Mouse (Mus musculus) cortical plate, adult 2 months (tissue): ENCODE results near the gene Mfap1b. TPM values are rescaled to one million over a fixed set of nuclear protein-coding genes. Genes with fewer than 3 reads are reported as not detected.
A peak's percentile ranks its signal among the peaks of the same experiment; 100 is the strongest.

Source experiments
- H3K27ac ChIP-seq: fragments of 200-500 bp; 2 replicates; pipeline ENCODE4 v1.5.1; 2012; ENCODE audit warnings: low read length, control low read depth, inconsistent platforms; ENCODE audit not compliant: insufficient read depth
- H3K4me1 ChIP-seq: fragments of 200-500 bp; 2 replicates; pipeline ENCODE4 v1.6.1; 2011; ENCODE audit warnings: low read length; ENCODE audit not compliant: control insufficient read depth, insufficient read depth
- H3K4me3 ChIP-seq: fragments of 200-500 bp; 2 replicates; pipeline ENCODE4 v1.5.1; 2011; ENCODE audit warnings: mild to moderate bottlenecking, low read length, control low read depth; ENCODE audit not compliant: insufficient read depth
- CTCF ChIP-seq: fragments of 200-500 bp; IDR thresholded peaks from 2 replicates; pipeline ENCODE4 v1.5.1; 2011; ENCODE audit warnings: mild to moderate bottlenecking, control low read depth, low read length; ENCODE audit not compliant: insufficient read depth; ENCODE audit errors: extremely low read depth
- POLR2A ChIP-seq: fragments of 200-500 bp; IDR thresholded peaks from 2 replicates; pipeline ENCODE4 v1.6.1; 2011; ENCODE audit warnings: mild to moderate bottlenecking, low read length, control low read depth; ENCODE audit not compliant: insufficient read depth; ENCODE audit errors: extremely low read depth
- polyA plus RNA-seq: library from polyadenylated mRNA; depleted of rRNA; stranded (reverse); fragments of >200 nt; gene quantifications from 2 replicates; pipeline ENCODE4 v1.2.3, GENCODE M21; 2012

The Mfap1b gene
- polyA plus RNA-seq, 1 experiment: 29.0 TPM

GRCm38 (mm10) chr2:121448136-121448535, 25.7 kb downstream of the Mfap1b start:
- TF ChIP-seq POLR2A: no peak
- TF ChIP-seq CTCF: peak; percentile 14; the same call in 1 of the 2 replicates
- Histone ChIP-seq H3K4me1 (peaks cover 1% of the 10 kb centered on the region; the same call in 1 of the 2 replicates), H3K4me3 (peak overlapping the region; percentile 64; the same call in 1 of the 2 replicates), H3K27ac (peak overlapping the region; percentile 90)

- H3K4me1 ChIP-seq: no peaks in the 10 kb centered on the region
- TF ChIP-seq POLR2A (no peak), CTCF (no peak)
- H3K27ac ChIP-seq: no peak overlapping the region
- H3K4me3 ChIP-seq: no peak overlapping the region
Observed at GRCm38 (mm10) chr2:121447006-121447405, 26.9 kb downstream of the Mfap1b start.

- H3K4me1 ChIP-seq: no peaks in the 10 kb centered on the region
- no peak overlapping the region for H3K4me3 ChIP-seq
- H3K27ac ChIP-seq: no peak overlapping the region
- TF ChIP-seq CTCF: no peak
- TF ChIP-seq POLR2A: no peak
Observed at GRCm38 (mm10) chr2:121446506-121446905, 27.4 kb downstream of the Mfap1b start.

GRCm38 (mm10) chr2:121445117-121445516, 28.8 kb downstream of the Mfap1b start:
- no peak overlapping the region for H3K4me3 ChIP-seq
- TF ChIP-seq POLR2A (no peak), CTCF (no peak)
- no peak overlapping the region for H3K27ac ChIP-seq

GRCm38 (mm10) chr2:121444178-121444577, 29.7 kb downstream of the Mfap1b start, which contains the start of gene Ell3:
TSS of gene Ell3 (minus strand) at chr2:121444278.
- H3K4me3 ChIP-seq: no peak within 1 kb of the TSS
- no peak within 1 kb of the TSS for H3K27ac ChIP-seq
- no peak for TF ChIP-seq POLR2A
- TF ChIP-seq CTCF: no peak
- H3K4me1 ChIP-seq: no peaks in the 10 kb centered on the region

More at GRCm38 (mm10) chr2:121445117-121445516, 28.8 kb downstream of the Mfap1b start:
- H3K4me1 ChIP-seq: no peaks in the 10 kb centered on the region

- Histone ChIP-seq H3K27ac (no peak overlapping the region), H3K4me3 (0 out of 2 replicates have a peak overlapping the region, but pooled peaks have one; percentile 4), H3K4me1 (no peaks in the 10 kb centered on the region)
- TF ChIP-seq POLR2A (no peak), CTCF (no peak)
Observed at GRCm38 (mm10) chr2:121443068-121443349, 30.9 kb downstream of the Mfap1b start.

GRCm38 (mm10) chr2:121442259-121443067, 31.4 kb downstream of the Mfap1b start:
- H3K4me1 ChIP-seq: no peaks in the 10 kb centered on the region
- no peak overlapping the region for H3K27ac ChIP-seq
- no peak for TF ChIP-seq POLR2A
- 0 out of 2 replicates have a peak overlapping the region, but pooled peaks have one; percentile 4 for H3K4me3 ChIP-seq

GRCm38 (mm10) chr2:121441800-121442199, 32.1 kb downstream of the Mfap1b start:
- TF ChIP-seq POLR2A: no peak
- no peak for TF ChIP-seq CTCF
- Histone ChIP-seq H3K4me1 (no peaks in the 10 kb centered on the region), H3K4me3 (no peak overlapping the region), H3K27ac (no peak overlapping the region)

GRCm38 (mm10) chr2:121440834-121441605, 32.8 kb downstream of the Mfap1b start:
- TF ChIP-seq CTCF (no peak), POLR2A (no peak)
- H3K27ac ChIP-seq: no peak overlapping the region
- no peak overlapping the region for H3K4me3 ChIP-seq
- no peaks in the 10 kb centered on the region for H3K4me1 ChIP-seq

- H3K27ac ChIP-seq: no peak overlapping the region
- H3K4me3 ChIP-seq: no peak overlapping the region
- H3K4me1 ChIP-seq: no peaks in the 10 kb centered on the region
- TF ChIP-seq CTCF (no peak), POLR2A (no peak)
Observed at GRCm38 (mm10) chr2:121439746-121440145, 34.1 kb downstream of the Mfap1b start.

GRCm38 (mm10) chr2:121434854-121435253, 39.0 kb downstream of the Mfap1b start:
- Histone ChIP-seq H3K4me1 (no peaks in the 10 kb centered on the region), H3K4me3 (no peak overlapping the region), H3K27ac (no peak overlapping the region)
- TF ChIP-seq POLR2A (no peak), CTCF (no peak)
